Mouse (Mus musculus): ENCODE measurements around the gene Tmem8b. TPM values are rescaled to one million over a fixed set of nuclear protein-coding genes. Genes with fewer than 3 reads are reported as not detected.

Tmem8b gene
- total RNA-seq, 2 experiments from 2014 or later: 6.6 to 10.7 TPM

Small RNA genes lying within 50 kb of the gene (microRNA-seq; reads per million reads assigned to microRNA genes)
- 1.8 reads per million for gene Gm25262

Other genes with a start within 250 kb of the Tmem8b start
- under 1 TPM; 0.27 to 0.97 TPM for gene Fam166b, start 239.8 kb upstream of the Tmem8b start, total RNA-seq (2021)
- 10 to 100 TPM; 55.3 to 58.2 TPM for gene Tesk1, start 227.0 kb upstream of the Tmem8b start, total RNA-seq (2021)
- gene Cd72, start 214.3 kb upstream of the Tmem8b start, total RNA-seq (2021): 1 to 10 TPM; 1.9 to 3.2 TPM
- under 1 TPM; 0.51 to 0.64 TPM for gene Sit1, start 185.2 kb upstream of the Tmem8b start, total RNA-seq (2021)
- gene Ccdc107, start 176.1 kb upstream of the Tmem8b start, total RNA-seq (2021): 10 to 100 TPM; 41.1 to 45.5 TPM
- 10 to 100 TPM in 1 of 2 experiments, 1 to 10 TPM in 1; 6.2 to 10.9 TPM for gene Arhgef39, start 169.3 kb upstream of the Tmem8b start, total RNA-seq (2021)
- gene Car9, start 162.0 kb upstream of the Tmem8b start, total RNA-seq (2021): under 1 TPM; 0.76 to 0.90 TPM
- gene Tpm2, start 145.2 kb upstream of the Tmem8b start, total RNA-seq (2021): 100 to 1,000 TPM; 203 to 822 TPM
- 100 to 1,000 TPM in 1 of 2 experiments, 10 to 100 TPM in 1; 90.4 to 108 TPM for gene Creb3, start 106.6 kb upstream of the Tmem8b start, total RNA-seq (2021)
- gene Tln1, start 106.3 kb upstream of the Tmem8b start, total RNA-seq (2021): 100 to 1,000 TPM; 171 to 192 TPM
- 10 to 100 TPM; 41.7 to 54.1 TPM for gene Rgp1, start 90.3 kb upstream of the Tmem8b start, total RNA-seq (2021)
- 10 to 100 TPM; 10.5 to 15.4 TPM for gene Gba2, start 90.1 kb upstream of the Tmem8b start, total RNA-seq (2021)
- 1 to 10 TPM; 1.8 to 1.9 TPM for gene Msmp, start 84.5 kb upstream of the Tmem8b start, total RNA-seq (2021)
- gene Npr2, start 37.0 kb upstream of the Tmem8b start, total RNA-seq (2021): 10 to 100 TPM; 30.1 to 48.3 TPM
- gene Spag8, start 15.4 kb upstream of the Tmem8b start, total RNA-seq (2021): under 1 TPM; 0.57 to 0.79 TPM
- gene Hint2, start 12.5 kb upstream of the Tmem8b start, total RNA-seq (2021): 100 to 1,000 TPM; 106 to 111 TPM
- under 1 TPM; 0.15 to 0.36 TPM for gene Fam221b, start 174 bp downstream of the Tmem8b start, total RNA-seq (2021)
- gene Olfr70, start 31.8 kb downstream of the Tmem8b start, total RNA-seq (2021): not detected
- not detected for gene Olfr71, start 41.3 kb downstream of the Tmem8b start, total RNA-seq (2021)
- 1 to 10 TPM; 5.5 to 6.0 TPM for gene Hrct1, start 58.2 kb downstream of the Tmem8b start, total RNA-seq (2021)
- gene Spaar, start 61.1 kb downstream of the Tmem8b start, total RNA-seq (2021): 1 to 10 TPM; 4.1 to 4.3 TPM
- not detected for gene Olfr159, start 102.0 kb downstream of the Tmem8b start, total RNA-seq (2021)
- gene Olfr156, start 154.9 kb downstream of the Tmem8b start, total RNA-seq (2021): not detected
- not detected for gene Olfr157, start 171.2 kb downstream of the Tmem8b start, total RNA-seq (2021)
- gene Olfr155, start 182.6 kb downstream of the Tmem8b start, total RNA-seq (2021): not detected
- 10 to 100 TPM; 17.1 to 18.1 TPM for gene Reck, start 206.6 kb downstream of the Tmem8b start, total RNA-seq (2021)

All from adrenal gland, postnatal 10 days (tissue).